Mouse (Mus musculus): Measurements from ENCODE around the gene Reep6. TPM values are rescaled to one million over a fixed set of nuclear protein-coding genes. Genes with fewer than 3 reads are reported as not detected.

Reep6 gene
- polyA plus RNA-seq, 1 experiment from 2014 or later: 4.5 TPM

DNA sequence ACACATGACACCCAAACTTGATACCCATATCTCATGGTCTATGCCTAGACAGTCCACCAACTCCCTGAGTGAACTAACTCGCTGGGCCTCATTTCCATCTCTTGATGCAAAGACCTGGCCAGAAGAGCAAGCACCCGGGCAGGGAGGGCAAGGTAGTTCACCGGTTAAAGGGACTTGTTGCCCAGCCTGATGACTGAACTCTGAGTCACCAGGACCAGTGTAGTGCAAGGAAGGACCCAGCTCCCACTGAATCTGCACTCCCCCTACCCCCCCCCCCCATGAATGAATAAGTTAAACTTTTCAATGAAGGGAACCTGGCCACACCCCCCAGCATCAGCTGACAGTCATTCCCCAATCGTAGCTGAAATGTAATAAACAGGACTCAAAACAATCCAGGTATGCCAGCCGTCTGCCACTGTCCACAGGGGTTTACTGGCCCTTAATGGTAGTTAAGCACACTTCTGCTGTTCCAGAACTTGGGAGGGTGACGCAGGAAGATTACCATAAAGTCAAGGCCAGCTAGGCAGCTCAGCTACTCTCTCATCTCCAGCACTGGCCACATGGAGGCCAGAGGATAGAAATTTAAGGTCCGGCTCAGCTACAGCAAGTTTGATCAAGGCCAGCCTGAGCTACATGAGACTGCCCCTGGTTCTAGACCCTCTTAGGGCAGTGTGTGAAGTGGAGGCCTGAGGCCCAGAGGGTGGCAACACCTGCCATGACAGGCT lies 53.0 kb downstream of the Reep6 start:
- Histone ChIP-seq H3K9ac (replicated peaks; ENCODE audit: low read length) (no peak overlapping the region), H3K27me3 (ENCODE audit: control insufficient read depth, insufficient read depth, low read length) (no peaks in the 10 kb centered on the region), H3K4me2 (ENCODE audit: low read depth, low read length) (no peak overlapping the region), H3K4me3 (ENCODE audit: low read depth, low read length) (no peak overlapping the region), H3K4me1 (ENCODE audit: control insufficient read depth, insufficient read depth, low read length) (peaks cover 11% of the 10 kb centered on the region; the same call in 1 of the 2 replicates), H3K9me3 (replicated peaks; ENCODE audit: control insufficient read depth, low read length) (no peaks in the 10 kb centered on the region), H3K27ac (replicated peaks; ENCODE audit: low read depth, low read length) (no peak overlapping the region), H3K36me3 (replicated peaks; ENCODE audit: control insufficient read depth, insufficient read depth, low read depth, low read length) (peaks cover 22% of the 10 kb centered on the region)
- ATAC-seq (replicated peaks; ENCODE audit: insufficient number of reproducible peaks, low FRiP score, low TSS enrichment, low read depth) (no peak), DNase-seq (ENCODE audit: low spot score) (no peak)
- 89% methylated on average over 7 of the region's 7 CpGs for WGBS

DNA sequence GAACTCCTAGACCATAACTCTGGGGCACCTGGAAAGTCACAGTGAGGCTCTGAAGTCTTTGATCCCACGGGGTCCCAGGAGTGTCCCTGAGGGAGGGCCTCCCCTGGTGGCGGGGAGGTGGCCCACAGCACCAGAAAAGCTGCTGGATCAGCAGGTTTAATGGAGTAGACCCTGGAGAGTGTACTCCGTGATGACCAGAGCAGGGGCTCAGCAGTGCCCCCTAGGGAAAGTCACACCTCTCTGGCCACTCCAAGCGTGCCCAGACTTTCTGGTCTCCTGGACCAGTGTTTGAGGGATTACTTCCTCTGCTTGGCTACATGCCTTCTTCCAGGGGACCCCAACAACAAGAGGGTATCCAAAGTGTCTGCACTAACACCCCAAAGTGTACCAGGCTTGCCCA lies 53.7 kb downstream of the Reep6 start:
- no peak overlapping the region for H3K4me3 ChIP-seq (ENCODE audit: low read depth, low read length)
- 73% methylated on average over 4 of the region's 4 CpGs for WGBS
- no peaks in the 10 kb centered on the region for H3K27me3 ChIP-seq (ENCODE audit: control insufficient read depth, insufficient read depth, low read length)
- peaks cover 15% of the 10 kb centered on the region for H3K4me1 ChIP-seq (ENCODE audit: control insufficient read depth, insufficient read depth, low read length)
- H3K9me3 ChIP-seq (replicated peaks; ENCODE audit: control insufficient read depth, low read length): no peaks in the 10 kb centered on the region
- H3K9ac ChIP-seq (replicated peaks; ENCODE audit: low read length): no peak overlapping the region
- H3K27ac ChIP-seq (replicated peaks; ENCODE audit: low read depth, low read length): no peak overlapping the region
- no peak for ATAC-seq (replicated peaks; ENCODE audit: insufficient number of reproducible peaks, low FRiP score, low TSS enrichment, low read depth)
- DNase-seq (ENCODE audit: low spot score): no peak
- peak overlapping the region; percentile 4; the same call in 1 of the 2 replicates for H3K4me2 ChIP-seq (ENCODE audit: low read depth, low read length)
- peaks cover 22% of the 10 kb centered on the region for H3K36me3 ChIP-seq (replicated peaks; ENCODE audit: control insufficient read depth, insufficient read depth, low read depth, low read length)

DNA sequence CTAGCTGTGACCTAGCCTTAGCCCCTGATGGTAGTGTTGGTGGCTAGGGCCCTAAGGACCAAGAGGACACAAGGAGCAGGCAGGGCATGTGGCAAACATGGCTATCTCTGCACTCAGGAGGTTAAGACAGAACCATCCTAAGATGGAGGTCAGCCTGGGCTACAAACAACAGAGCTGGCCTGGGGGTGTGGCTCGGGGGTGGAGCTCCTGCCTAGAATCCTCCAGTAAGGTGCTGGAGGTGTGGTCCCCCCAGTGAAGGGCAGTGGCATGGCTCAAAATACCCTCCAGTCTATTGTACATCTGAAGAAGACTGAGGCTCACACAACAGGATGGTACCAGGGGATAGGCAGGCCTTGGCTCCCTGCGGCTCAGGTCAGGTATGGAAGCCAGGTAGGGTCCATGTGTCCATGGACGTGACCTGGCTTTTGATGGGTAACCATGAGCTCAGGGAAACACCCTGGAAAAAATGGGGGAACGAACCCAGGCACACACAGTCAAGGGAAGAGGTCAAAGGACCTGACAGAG lies 54.4 kb downstream of the Reep6 start:
- peaks cover 18% of the 10 kb centered on the region for H3K4me1 ChIP-seq (ENCODE audit: control insufficient read depth, insufficient read depth, low read length)
- H3K9ac ChIP-seq (replicated peaks; ENCODE audit: low read length): 0 out of 2 replicates have a peak overlapping the region, but pooled peaks have one; percentile 13
- H3K27ac ChIP-seq (replicated peaks; ENCODE audit: low read depth, low read length): no peak overlapping the region
- WGBS: 91% methylated on average over 4 of the region's 4 CpGs
- peak overlapping the region; percentile 93 for H3K4me2 ChIP-seq (ENCODE audit: low read depth, low read length)
- peaks cover 22% of the 10 kb centered on the region for H3K36me3 ChIP-seq (replicated peaks; ENCODE audit: control insufficient read depth, insufficient read depth, low read depth, low read length)
- H3K9me3 ChIP-seq (replicated peaks; ENCODE audit: control insufficient read depth, low read length): no peaks in the 10 kb centered on the region
- no peak for ATAC-seq (replicated peaks; ENCODE audit: insufficient number of reproducible peaks, low FRiP score, low TSS enrichment, low read depth)
- DNase-seq (ENCODE audit: low spot score): no peak
- H3K4me3 ChIP-seq (ENCODE audit: low read depth, low read length): peak overlapping the region; percentile 99
- no peaks in the 10 kb centered on the region for H3K27me3 ChIP-seq (ENCODE audit: control insufficient read depth, insufficient read depth, low read length)

DNA sequence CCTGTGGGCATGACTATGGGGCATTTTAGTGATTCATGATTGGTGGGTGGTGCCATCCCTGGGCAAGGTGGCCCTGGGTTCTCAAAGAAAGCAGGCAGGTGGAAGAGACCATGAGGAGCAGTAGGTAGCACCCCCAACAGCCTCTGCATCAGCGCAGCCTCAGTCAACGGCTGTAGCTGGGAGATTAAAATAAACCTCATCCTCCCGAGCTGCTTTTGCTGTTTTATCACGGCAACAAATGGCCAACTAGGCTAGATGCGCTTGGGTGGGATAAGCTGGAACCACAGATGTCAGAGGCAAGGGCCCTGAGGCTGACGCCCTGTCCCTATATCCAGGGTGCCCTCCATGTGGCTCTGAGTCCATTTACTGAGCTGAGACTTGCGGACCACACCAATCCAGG lies 55.0 kb downstream of the Reep6 start:
- peak overlapping the region; percentile 93 for H3K4me2 ChIP-seq (ENCODE audit: low read depth, low read length)
- no peaks in the 10 kb centered on the region for H3K9me3 ChIP-seq (replicated peaks; ENCODE audit: control insufficient read depth, low read length)
- no peak for DNase-seq (ENCODE audit: low spot score)
- no peak overlapping the region for H3K27ac ChIP-seq (replicated peaks; ENCODE audit: low read depth, low read length)
- 84% methylated on average over 7 of the region's 7 CpGs for WGBS
- peaks cover 18% of the 10 kb centered on the region for H3K4me1 ChIP-seq (ENCODE audit: control insufficient read depth, insufficient read depth, low read length)
- H3K36me3 ChIP-seq (replicated peaks; ENCODE audit: control insufficient read depth, insufficient read depth, low read depth, low read length): peaks cover 22% of the 10 kb centered on the region
- no peak for ATAC-seq (replicated peaks; ENCODE audit: insufficient number of reproducible peaks, low FRiP score, low TSS enrichment, low read depth)
- peak overlapping the region; percentile 99 for H3K4me3 ChIP-seq (ENCODE audit: low read depth, low read length)
- peak overlapping the region; percentile 97 for H3K9ac ChIP-seq (replicated peaks; ENCODE audit: low read length)
- H3K27me3 ChIP-seq (ENCODE audit: control insufficient read depth, insufficient read depth, low read length): no peaks in the 10 kb centered on the region

DNA sequence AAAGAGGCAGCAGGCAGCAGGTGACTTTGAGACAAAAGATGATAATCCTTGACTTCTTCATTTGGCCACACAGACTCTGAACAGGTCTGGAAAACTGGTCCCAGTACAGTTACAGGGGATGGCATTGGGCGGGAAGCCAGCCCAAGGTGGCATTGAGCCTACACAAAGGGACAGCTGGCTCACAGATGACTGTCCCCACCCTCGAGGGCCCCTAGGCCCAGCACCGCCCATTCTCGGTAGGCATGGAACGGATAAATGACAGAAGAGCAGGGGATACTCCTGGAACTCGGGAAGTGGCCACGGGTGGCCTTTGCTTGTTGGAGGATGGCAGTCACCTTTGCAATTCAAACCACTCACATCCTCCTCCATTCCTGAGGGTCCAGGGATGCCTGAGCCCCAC lies 55.6 kb downstream of the Reep6 start:
- Histone ChIP-seq H3K9me3 (replicated peaks; ENCODE audit: control insufficient read depth, low read length) (no peaks in the 10 kb centered on the region), H3K4me2 (ENCODE audit: low read depth, low read length) (peak overlapping the region; percentile 93), H3K4me1 (ENCODE audit: control insufficient read depth, insufficient read depth, low read length) (peaks cover 18% of the 10 kb centered on the region), H3K9ac (replicated peaks; ENCODE audit: low read length) (peak overlapping the region; percentile 97), H3K4me3 (ENCODE audit: low read depth, low read length) (peak overlapping the region; percentile 99), H3K27me3 (ENCODE audit: control insufficient read depth, insufficient read depth, low read length) (no peaks in the 10 kb centered on the region), H3K36me3 (replicated peaks; ENCODE audit: control insufficient read depth, insufficient read depth, low read depth, low read length) (peaks cover 21% of the 10 kb centered on the region), H3K27ac (replicated peaks; ENCODE audit: low read depth, low read length) (peak overlapping the region; percentile 78; the same call in 1 of the 2 replicates)
- DNase-seq (ENCODE audit: low spot score): no peak
- WGBS: 18% methylated on average over 7 of the region's 7 CpGs
- ATAC-seq (replicated peaks; ENCODE audit: insufficient number of reproducible peaks, low FRiP score, low TSS enrichment, low read depth): no peak

Small RNA genes lying within 50 kb of the gene (microRNA-seq; reads per million reads assigned to microRNA genes)
- gene Gm22721 (ENCODE audit: borderline number of aligned reads): not detected

Other genes starting within 250 kb of the Reep6 start
- gene Sbno2, start 224.4 kb upstream of the Reep6 start, polyA plus RNA-seq (2014; fragmentation: Nextera tagmentation; extraction: Ambion mirVana): 5.6 and 6.6 TPM in 2 replicates
- gene Stk11, start 214.2 kb upstream of the Reep6 start, polyA plus RNA-seq (2014; fragmentation: Nextera tagmentation; extraction: Ambion mirVana): 16.6 and 18.5 TPM in 2 replicates
- 360 and 371 TPM in 2 replicates for gene Atp5d, start 191.3 kb upstream of the Reep6 start, polyA plus RNA-seq (2014; fragmentation: Nextera tagmentation; extraction: Ambion mirVana)
- 6.8 and 9.0 TPM in 2 replicates for gene Cbarp, start 189.1 kb upstream of the Reep6 start, polyA plus RNA-seq (2014; fragmentation: Nextera tagmentation; extraction: Ambion mirVana)
- gene Midn, start 181.7 kb upstream of the Reep6 start, polyA plus RNA-seq (2014; fragmentation: Nextera tagmentation; extraction: Ambion mirVana): 60.3 and 62.1 TPM in 2 replicates
- gene Cirbp, start 164.0 kb upstream of the Reep6 start, polyA plus RNA-seq (2014; fragmentation: Nextera tagmentation; extraction: Ambion mirVana): 74.0 and 77.8 TPM in 2 replicates
- gene 1600002K03Rik, start 157.0 kb upstream of the Reep6 start, polyA plus RNA-seq (2014; fragmentation: Nextera tagmentation; extraction: Ambion mirVana): 6.0 and 6.8 TPM in 2 replicates
- 34.6 and 42.3 TPM in 2 replicates for gene Efna2, start 150.5 kb upstream of the Reep6 start, polyA plus RNA-seq (2014; fragmentation: Nextera tagmentation; extraction: Ambion mirVana)
- gene Mum1, start 103.5 kb upstream of the Reep6 start, polyA plus RNA-seq (2014; fragmentation: Nextera tagmentation; extraction: Ambion mirVana): 75.1 and 94.3 TPM in 2 replicates
- gene Ndufs7, start 80.8 kb upstream of the Reep6 start, polyA plus RNA-seq (2014; fragmentation: Nextera tagmentation; extraction: Ambion mirVana): 221 and 253 TPM in 2 replicates
- 21.9 and 22.4 TPM in 2 replicates for gene Gamt, start 68.9 kb upstream of the Reep6 start, polyA plus RNA-seq (2014; fragmentation: Nextera tagmentation; extraction: Ambion mirVana)
- gene Dazap1, start 68.5 kb upstream of the Reep6 start, polyA plus RNA-seq (2014; fragmentation: Nextera tagmentation; extraction: Ambion mirVana): 40.9 and 44.7 TPM in 2 replicates
- 886 and 948 TPM in 2 replicates for gene Rps15, start 37.5 kb upstream of the Reep6 start, polyA plus RNA-seq (2014; fragmentation: Nextera tagmentation; extraction: Ambion mirVana)
- 11.0 and 15.8 TPM in 2 replicates for gene Apc2, start 34.0 kb upstream of the Reep6 start, polyA plus RNA-seq (2014; fragmentation: Nextera tagmentation; extraction: Ambion mirVana)
- 36.5 and 41.6 TPM in 2 replicates for gene 2310011J03Rik, start 9.4 kb upstream of the Reep6 start, polyA plus RNA-seq (2014; fragmentation: Nextera tagmentation; extraction: Ambion mirVana)
- 1.6 and 2.9 TPM in 2 replicates for gene Pcsk4, start 455 bp upstream of the Reep6 start, polyA plus RNA-seq (2014; fragmentation: Nextera tagmentation; extraction: Ambion mirVana)
- gene Adamtsl5, start 18.5 kb downstream of the Reep6 start, polyA plus RNA-seq (2014; fragmentation: Nextera tagmentation; extraction: Ambion mirVana): 0.14 and 0.88 TPM in 2 replicates
- 0.26 and 0.52 TPM in 2 replicates for gene Plk5, start 26.5 kb downstream of the Reep6 start, polyA plus RNA-seq (2014; fragmentation: Nextera tagmentation; extraction: Ambion mirVana)
- 10.3 and 12.9 TPM in 2 replicates for gene Mex3d, start 57.7 kb downstream of the Reep6 start, polyA plus RNA-seq (2014; fragmentation: Nextera tagmentation; extraction: Ambion mirVana)
- 241 and 259 TPM in 2 replicates for gene Mbd3, start 69.6 kb downstream of the Reep6 start, polyA plus RNA-seq (2014; fragmentation: Nextera tagmentation; extraction: Ambion mirVana)
- gene Uqcr11, start 76.9 kb downstream of the Reep6 start, polyA plus RNA-seq (2014; fragmentation: Nextera tagmentation; extraction: Ambion mirVana): 377 and 460 TPM in 2 replicates
- gene Tcf3, start 103.7 kb downstream of the Reep6 start, polyA plus RNA-seq (2014; fragmentation: Nextera tagmentation; extraction: Ambion mirVana): 174 and 178 TPM in 2 replicates
- gene Onecut3, start 164.9 kb downstream of the Reep6 start, polyA plus RNA-seq (2014; fragmentation: Nextera tagmentation; extraction: Ambion mirVana): 0.22 and 0.43 TPM in 2 replicates
- gene Atp8b3, start 209.2 kb downstream of the Reep6 start, polyA plus RNA-seq (2014; fragmentation: Nextera tagmentation; extraction: Ambion mirVana): 0.28 and 0.36 TPM in 2 replicates
- 17.1 and 20.6 TPM in 2 replicates for gene Rexo1, start 231.6 kb downstream of the Reep6 start, polyA plus RNA-seq (2014; fragmentation: Nextera tagmentation; extraction: Ambion mirVana)
- 4.5 and 5.5 TPM in 2 replicates for gene Klf16, start 247.4 kb downstream of the Reep6 start, polyA plus RNA-seq (2014; fragmentation: Nextera tagmentation; extraction: Ambion mirVana)